Mouse (Mus musculus) kidney, adult 11 months (tissue): ENCODE data around the gene Acot4.
"Not testable (repeated sequence)": the region's sequence is repeated elsewhere in the genome, so short reads cannot be mapped to it uniquely, and the experiment has no call there.

Source experiments
- DNase-seq: peaks from one replicate; pipeline ENCODE4 v3.0.0; 2022

The Acot4 gene

GRCm38 (mm10) chr12:84084581-84084980 lies 46.4 kb downstream of the Acot4 start:
- no peak for DNase-seq

- not testable (repeated sequence) for DNase-seq
Observed at GRCm38 (mm10) chr12:84094666-84095065, 56.5 kb downstream of the Acot4 start.
